Mouse (Mus musculus): ENCODE measurements around the gene Plscr4. TPM values are rescaled to one million over a fixed set of nuclear protein-coding genes. Genes with fewer than 3 reads are reported as not detected.

Gene Plscr4
- 6.0 TPM for polyA plus RNA-seq (2015; fragmentation: Illumina TruSeq; extraction: RNeasy Lipid Tissue Mini Kit (QIAGEN cat#74804); ENCODE audit: insufficient read depth, low read depth, low replicate concordance)

DNA sequence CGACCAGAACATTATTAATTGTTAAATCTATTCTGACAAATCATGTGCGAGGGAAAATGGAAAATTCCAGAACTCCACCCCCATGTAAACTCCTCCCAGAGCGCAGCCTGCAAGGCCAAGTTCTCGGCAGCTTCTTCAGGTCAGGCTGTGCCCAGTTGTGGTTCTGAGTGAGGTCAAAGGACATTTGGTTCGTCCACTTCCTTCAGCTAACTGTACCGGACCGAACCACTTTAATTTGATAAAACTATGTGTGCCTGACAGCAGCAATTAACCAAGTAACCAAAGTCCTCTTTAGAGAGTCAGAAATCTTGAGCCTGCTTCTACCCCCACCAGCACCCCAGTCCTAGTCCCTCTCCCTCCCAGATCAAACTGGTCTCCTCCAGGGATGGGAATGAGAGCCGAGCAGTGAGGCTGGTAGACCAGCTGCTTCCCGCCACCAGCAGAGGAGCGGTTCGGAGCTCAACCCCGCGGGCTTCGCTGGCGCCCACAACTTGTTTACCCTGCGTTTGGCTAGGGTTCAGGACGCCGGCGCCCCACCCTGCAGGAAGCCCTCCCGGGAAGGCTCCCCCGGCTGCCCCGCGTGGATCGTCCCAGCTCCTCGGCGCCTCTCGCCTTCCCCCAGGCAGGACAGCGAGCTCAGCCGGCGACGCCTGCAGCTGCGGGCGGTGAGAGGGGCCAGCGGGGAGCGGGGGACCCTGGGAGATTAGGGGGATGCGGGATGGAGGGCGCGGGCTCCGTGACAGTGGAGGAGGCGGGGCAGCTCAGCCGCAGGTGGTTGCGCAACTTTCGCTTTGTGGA lies at the start of gene Plscr4:
TSS of gene Plscr4 (plus strand) at position 113 of the 798 bp plus-strand sequence.

Other genes starting within 250 kb of the Plscr4 start
- 8.7 TPM for gene Plscr1, start 207.6 kb upstream of the Plscr4 start, polyA plus RNA-seq (2015; fragmentation: Illumina TruSeq; extraction: RNeasy Lipid Tissue Mini Kit (QIAGEN cat#74804); ENCODE audit: insufficient read depth, low read depth, low replicate concordance)
- 12.8 TPM for gene Plscr2, start 181.8 kb upstream of the Plscr4 start, polyA plus RNA-seq (2015; fragmentation: Illumina TruSeq; extraction: RNeasy Lipid Tissue Mini Kit (QIAGEN cat#74804); ENCODE audit: insufficient read depth, low read depth, low replicate concordance)
- gene 1700057G04Rik, start 148.0 kb upstream of the Plscr4 start, polyA plus RNA-seq (2015; fragmentation: Illumina TruSeq; extraction: RNeasy Lipid Tissue Mini Kit (QIAGEN cat#74804); ENCODE audit: insufficient read depth, low read depth, low replicate concordance), result not detected
- 5.2 TPM for gene Plod2, start 84.8 kb downstream of the Plscr4 start, polyA plus RNA-seq (2015; fragmentation: Illumina TruSeq; extraction: RNeasy Lipid Tissue Mini Kit (QIAGEN cat#74804); ENCODE audit: insufficient read depth, low read depth, low replicate concordance)

All from pancreas, adult 10 weeks (tissue).